Mouse (Mus musculus) midbrain, embryonic 14.5 days (tissue): Measurements from ENCODE around the gene Rd3l. TPM values are rescaled to one million over a fixed set of nuclear protein-coding genes. Genes with fewer than 3 reads are reported as not detected.

Source experiments
- ATAC-seq: fragments of 200-750 bp; cut with Nextera tagmentation; 2 replicates; pipeline ENCODE4 v1.8.0; 2017; ENCODE audit warnings: moderate number of reproducible peaks, moderate library complexity; ENCODE audit not compliant: low FRiP score, low TSS enrichment
- DNase-seq: peaks from one replicate; pipeline ENCODE4 v3.0.0-alpha.2; 2015
- H3K27ac ChIP-seq: fragments of 300-500 bp; sonication (generic); replicated peaks from 2 replicates; pipeline ENCODE4 v1.5.1; 2014; ENCODE audit warnings: mild to moderate bottlenecking, low read depth, low read length, moderate library complexity
- H3K27me3 ChIP-seq: fragments of 300-500 bp; sonication (generic); 2 replicates; pipeline ENCODE4 v1.6.1; 2014; ENCODE audit warnings: low read length, control low read depth, mixed read lengths; ENCODE audit not compliant: control insufficient read depth, insufficient read depth
- H3K36me3 ChIP-seq: fragments of 300-500 bp; sonication (generic); 2 replicates; pipeline ENCODE4 v1.6.1; 2014; ENCODE audit warnings: low read length, control low read depth; ENCODE audit not compliant: control insufficient read depth, insufficient read depth
- H3K4me1 ChIP-seq: fragments of 300-500 bp; sonication (generic); 2 replicates; pipeline ENCODE4 v1.6.1; 2014; ENCODE audit warnings: mild to moderate bottlenecking, antibody characterized with exemption, low read length, control low read depth; ENCODE audit not compliant: control insufficient read depth, insufficient read depth
- H3K4me2 ChIP-seq: fragments of 300-500 bp; sonication (generic); 2 replicates; pipeline ENCODE4 v1.6.1; 2014; ENCODE audit warnings: mild to moderate bottlenecking, low read length, moderate library complexity
- H3K4me3 ChIP-seq: fragments of 300-500 bp; sonication (generic); replicated peaks from 2 replicates; pipeline ENCODE4 v1.5.1; 2014; ENCODE audit warnings: low read depth, low read length
- H3K9ac ChIP-seq: fragments of 300-500 bp; sonication (generic); replicated peaks from 2 replicates; pipeline ENCODE4 v1.6.1; 2014; ENCODE audit warnings: mild to moderate bottlenecking, low read length, moderate library complexity
- H3K9me3 ChIP-seq: fragments of 300-500 bp; sonication (generic); 2 replicates; pipeline ENCODE4 v1.6.1; 2016; ENCODE audit warnings: low read length, control low read depth, mixed read lengths; ENCODE audit not compliant: control insufficient read depth
- WGBS: fragments of 180-500 bp; shearing (Covaris S2); extraction: QIAGEN DNeasy Blood & Tissue Kit; methylation state at CpG from one replicate; pipeline ENCODE4 v1.1.7; 2014; 5-methylcytosine and 5-hydroxymethylcytosine counted together
- polyA plus RNA-seq: library from polyadenylated mRNA; unstranded; fragments of >200 nt; fragmentation: Nextera tagmentation; extraction: Ambion mirVana; gene quantifications from 2 replicates; pipeline ENCODE4 v1.2.1, GENCODE M21; 2014

Rd3l gene
- polyA plus RNA-seq, 1 experiment from 2014 or later: not detected

DNA sequence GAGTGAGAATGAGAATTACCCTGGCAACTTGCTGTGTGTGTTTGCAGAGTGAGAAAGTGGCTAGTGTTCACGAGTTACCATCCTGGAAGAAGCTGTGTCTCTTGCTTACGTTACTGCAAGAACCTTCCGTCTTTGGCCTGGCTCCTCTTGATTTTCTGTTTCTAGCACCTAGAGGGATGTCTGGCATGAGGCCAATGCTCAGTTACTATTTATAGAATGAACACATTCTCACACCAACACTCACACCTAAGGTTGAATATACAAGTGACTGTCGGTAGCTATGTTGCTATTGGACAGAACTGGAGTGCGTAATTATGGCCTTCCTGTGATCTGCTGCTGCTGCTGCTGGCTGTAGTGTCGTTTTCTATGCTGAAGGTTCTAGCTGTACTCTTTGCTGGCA is 4.0 kb downstream of the Rd3l start:
- Histone ChIP-seq H3K9ac (no peak overlapping the region), H3K36me3 (no peaks in the 10 kb centered on the region), H3K27ac (no peak overlapping the region), H3K4me3 (no peak overlapping the region), H3K27me3 (no peaks in the 10 kb centered on the region), H3K4me2 (no peak overlapping the region), H3K9me3 (no peaks in the 10 kb centered on the region), H3K4me1 (no peaks in the 10 kb centered on the region)
- no peak for ATAC-seq
- DNase-seq: peak; percentile 18
- 70% methylated on average over 6 of the region's 6 CpGs for WGBS

GRCm38 (mm10) chr12:111974578-111974977 is 6.5 kb downstream of the Rd3l start:
- ATAC-seq (no peak), DNase-seq (no peak)
- 90% methylated on average over 6 of the region's 6 CpGs for WGBS
- no peaks in the 10 kb centered on the region for H3K9me3 ChIP-seq
- no peak overlapping the region for H3K27ac ChIP-seq
- H3K9ac ChIP-seq: no peak overlapping the region
- no peaks in the 10 kb centered on the region for H3K27me3 ChIP-seq
- no peaks in the 10 kb centered on the region for H3K36me3 ChIP-seq
- no peak overlapping the region for H3K4me2 ChIP-seq
- no peaks in the 10 kb centered on the region for H3K4me1 ChIP-seq
- H3K4me3 ChIP-seq: no peak overlapping the region

- Histone ChIP-seq H3K9me3 (no peaks in the 10 kb centered on the region), H3K4me3 (no peak overlapping the region), H3K27me3 (no peaks in the 10 kb centered on the region), H3K36me3 (no peaks in the 10 kb centered on the region), H3K4me1 (no peaks in the 10 kb centered on the region), H3K27ac (no peak overlapping the region), H3K9ac (no peak overlapping the region), H3K4me2 (no peak overlapping the region)
- DNase-seq (no peak), ATAC-seq (no peak)
- WGBS: 92% methylated on average over 10 of the region's 10 CpGs
Observed at GRCm38 (mm10) chr12:111972504-111972903, 8.6 kb downstream of the Rd3l start.

GRCm38 (mm10) chr12:111971231-111971686 is 9.9 kb downstream of the Rd3l start, which contains the start of gene Tdrd9:
Tdrd9 (plus strand) TSS chr12:111971559.
- Histone ChIP-seq H3K36me3 (no peaks in the 10 kb centered on the region), H3K4me2 (no peak within 1 kb of the TSS), H3K4me3 (no peak within 1 kb of the TSS), H3K9ac (no peak within 1 kb of the TSS), H3K4me1 (peaks cover under 1% of the 10 kb centered on the region; the same call in 1 of the 2 replicates), H3K9me3 (no peaks in the 10 kb centered on the region), H3K27ac (no peak within 1 kb of the TSS), H3K27me3 (no peaks in the 10 kb centered on the region)
- ATAC-seq (no peak), DNase-seq (no peak)
- WGBS: 87% methylated on average over 18 of the region's 18 CpGs

- DNase-seq: no peak
- WGBS: 80% methylated on average over 4 of the region's 4 CpGs
- Histone ChIP-seq H3K4me2 (no peak overlapping the region), H3K27ac (no peak overlapping the region), H3K36me3 (no peaks in the 10 kb centered on the region), H3K9me3 (no peaks in the 10 kb centered on the region), H3K27me3 (no peaks in the 10 kb centered on the region), H3K4me1 (peaks cover 9% of the 10 kb centered on the region), H3K9ac (no peak overlapping the region), H3K4me3 (no peak overlapping the region)
- ATAC-seq: no peak
Observed at GRCm38 (mm10) chr12:111970085-111970484, 11.0 kb downstream of the Rd3l start.

GRCm38 (mm10) chr12:111966683-111967173 is 14.4 kb downstream of the Rd3l start, which contains the start of gene Atp5mpl:
Atp5mpl (minus strand) TSS chr12:111966977.
- H3K27me3 ChIP-seq: no peaks in the 10 kb centered on the region
- under 1% methylated on average over 37 of the region's 37 CpGs for WGBS
- H3K27ac ChIP-seq: peak within 1 kb of the TSS; percentile 33
- ATAC-seq (peak; percentile 91), DNase-seq (peak; percentile 97)
- H3K36me3 ChIP-seq: peaks cover 12% of the 10 kb centered on the region
- peak within 1 kb of the TSS; percentile 80 for H3K4me2 ChIP-seq
- H3K9me3 ChIP-seq: no peaks in the 10 kb centered on the region
- peaks cover 9% of the 10 kb centered on the region for H3K4me1 ChIP-seq
- H3K9ac ChIP-seq: peak within 1 kb of the TSS; percentile 72
- H3K4me3 ChIP-seq: peak within 1 kb of the TSS; percentile 59

DNA sequence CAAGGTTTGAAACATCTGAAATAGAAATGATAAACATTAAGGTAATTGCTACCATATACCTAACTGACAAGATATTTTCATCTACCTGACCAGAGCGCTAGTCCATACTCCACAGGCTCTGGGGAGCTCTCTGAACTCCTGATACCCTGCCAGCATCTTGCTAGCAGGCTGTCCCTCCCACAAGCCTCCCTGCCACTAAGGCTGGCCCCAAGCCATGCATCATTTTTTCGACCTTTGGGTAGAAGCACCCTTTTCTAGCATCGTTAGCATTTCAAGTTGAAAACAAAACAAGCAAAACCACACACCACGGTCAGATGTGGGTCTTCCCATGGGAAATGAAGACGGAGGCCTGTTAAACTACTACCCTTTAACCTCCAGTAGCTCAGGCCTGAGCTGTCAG is 17.8 kb downstream of the Rd3l start:
- no peak overlapping the region for H3K9ac ChIP-seq
- DNase-seq (no peak), ATAC-seq (no peak)
- peaks cover 9% of the 10 kb centered on the region for H3K4me1 ChIP-seq
- H3K9me3 ChIP-seq: no peaks in the 10 kb centered on the region
- 92% methylated on average over 5 of the region's 5 CpGs for WGBS
- H3K27ac ChIP-seq: no peak overlapping the region
- no peak overlapping the region for H3K4me3 ChIP-seq
- no peak overlapping the region for H3K4me2 ChIP-seq
- peaks cover 40% of the 10 kb centered on the region for H3K36me3 ChIP-seq
- H3K27me3 ChIP-seq: no peaks in the 10 kb centered on the region

DNA sequence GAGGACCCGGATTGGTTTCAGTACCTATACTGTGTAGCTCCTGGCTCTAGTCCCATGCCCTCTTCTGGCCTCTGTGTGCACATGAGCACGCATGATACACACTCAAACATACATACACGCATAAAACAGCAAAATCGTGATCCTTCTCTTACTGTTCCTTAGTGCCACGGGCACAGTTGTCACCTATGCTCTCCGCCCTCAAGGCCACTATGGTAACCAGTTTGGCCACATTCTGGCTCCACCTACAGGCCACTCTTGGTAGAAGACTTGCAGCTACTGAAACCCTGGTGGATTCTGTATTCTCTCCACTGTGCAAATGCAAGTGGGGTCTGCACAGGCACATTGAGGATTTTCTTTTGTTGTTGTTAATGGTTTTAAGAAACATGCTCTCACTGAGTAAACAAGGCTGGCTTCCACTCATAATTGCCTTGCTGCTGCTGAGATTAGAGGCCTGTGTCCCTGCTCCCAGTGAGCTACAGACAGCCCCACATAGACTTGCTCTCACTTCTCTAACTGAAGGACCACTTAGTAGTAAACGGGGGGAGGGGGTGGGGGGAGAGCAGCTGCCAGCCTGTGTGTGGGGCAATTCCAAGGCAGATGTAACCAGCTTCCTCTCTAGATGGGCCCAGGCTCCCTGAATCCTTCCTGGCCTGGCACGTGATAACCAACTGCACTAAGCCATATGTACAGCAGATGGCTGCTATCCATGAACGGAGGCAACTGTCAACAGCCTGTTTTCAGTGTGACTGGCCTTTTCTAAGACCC is 22.8 kb downstream of the Rd3l start:
- WGBS: 43% methylated on average over 9 of the region's 9 CpGs
- peaks cover 40% of the 10 kb centered on the region for H3K36me3 ChIP-seq
- no peak overlapping the region for H3K4me3 ChIP-seq
- no peaks in the 10 kb centered on the region for H3K4me1 ChIP-seq
- H3K4me2 ChIP-seq: no peak overlapping the region
- H3K9ac ChIP-seq: no peak overlapping the region
- H3K9me3 ChIP-seq: no peaks in the 10 kb centered on the region
- DNase-seq (peak; percentile 83), ATAC-seq (no peak)
- 0 out of 2 replicates have a peak overlapping the region, but pooled peaks have one; percentile 32 for H3K27ac ChIP-seq
- H3K27me3 ChIP-seq: no peaks in the 10 kb centered on the region

DNA sequence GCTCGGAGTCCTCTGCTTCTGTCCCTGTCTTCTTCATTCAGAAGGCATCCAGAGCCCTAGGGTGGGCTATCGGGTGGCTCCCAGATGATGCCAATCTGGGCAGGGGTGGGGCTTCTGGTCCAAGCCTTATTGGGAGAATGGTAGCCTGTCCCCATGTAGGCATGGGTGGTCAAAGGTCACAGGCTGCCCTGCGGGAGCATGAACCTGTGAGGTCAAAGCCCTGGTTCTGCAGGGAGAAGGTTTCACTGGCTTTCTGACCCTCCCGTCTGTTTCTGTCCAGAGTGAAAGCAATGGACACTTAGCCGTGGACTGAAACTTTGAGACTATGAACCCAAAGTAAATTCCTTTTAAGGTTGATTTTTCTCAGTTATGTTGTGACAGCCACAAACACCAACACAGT is 24.9 kb downstream of the Rd3l start:
- ATAC-seq (no peak), DNase-seq (no peak)
- Histone ChIP-seq H3K4me2 (no peak overlapping the region), H3K27me3 (no peaks in the 10 kb centered on the region), H3K9me3 (no peaks in the 10 kb centered on the region), H3K36me3 (peaks cover 23% of the 10 kb centered on the region), H3K9ac (no peak overlapping the region), H3K27ac (no peak overlapping the region), H3K4me1 (no peaks in the 10 kb centered on the region), H3K4me3 (no peak overlapping the region)
- WGBS: 81% methylated on average over 5 of the region's 5 CpGs
